Mouse (Mus musculus): ENCODE measurements at regions not wholly inside any gene's neighbourhood (a gene's known extent, or its start where the extent isn't known, plus 50 kb on each side); places are given as distances from the start of the nearest gene placed in this dataset.

DNA sequence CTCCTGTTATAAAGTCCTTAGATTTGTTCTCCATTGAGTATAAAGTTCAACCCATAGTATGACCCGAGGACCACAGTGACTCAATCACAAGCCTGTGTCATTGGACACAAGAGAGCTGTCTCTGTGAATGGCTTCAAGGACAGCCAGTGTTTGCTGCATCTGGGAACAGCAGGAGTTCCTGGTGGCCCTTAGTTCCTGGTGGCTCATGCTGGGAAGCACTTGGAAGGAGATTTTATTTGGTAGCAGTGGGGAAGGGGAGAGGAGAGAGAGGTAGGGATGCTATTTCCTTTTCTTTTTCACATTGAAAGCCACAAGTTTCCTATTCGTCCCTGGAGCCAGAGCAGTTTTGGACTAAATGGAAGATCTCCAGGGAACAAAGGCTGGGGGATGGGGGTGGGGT, 69.2 kb upstream of the Tnp1 start:
- no peaks in the 10 kb centered on the region for H3K4me1 ChIP-seq (ENCODE audit: control insufficient read depth, insufficient read depth, low read length)
- WGBS, result 44% methylated on average over 2 of the region's 2 CpGs
- H3K79me2 ChIP-seq (ENCODE audit: control insufficient read depth, insufficient read depth, low read length), result no peaks in the 10 kb centered on the region
- TF ChIP-seq CTCF (IDR thresholded peaks at IDR 0.05; ENCODE audit: low read depth, low read length), result no peak
- TF ChIP-seq POLR2A (IDR thresholded peaks at IDR 0.05; ENCODE audit: extremely low read depth, insufficient read depth, low read length), result no peak
- H3K4me3 ChIP-seq (ENCODE audit: insufficient read depth, low read depth, low read length), result no peak overlapping the region
- H3K9ac ChIP-seq (ENCODE audit: low read depth, low read length), result no peak overlapping the region
- no peak overlapping the region for H3K27ac ChIP-seq (replicated peaks; ENCODE audit: insufficient read depth, low read depth, low read length)
- no peaks in the 10 kb centered on the region for H3K36me3 ChIP-seq (ENCODE audit: control insufficient read depth, insufficient read depth, low read length)
- no peaks in the 10 kb centered on the region for H3K27me3 ChIP-seq (ENCODE audit: control insufficient read depth, insufficient read depth, low read length)
- DNase-seq (ENCODE audit: extremely low read depth, low read depth, low spot score), result no peak

DNA sequence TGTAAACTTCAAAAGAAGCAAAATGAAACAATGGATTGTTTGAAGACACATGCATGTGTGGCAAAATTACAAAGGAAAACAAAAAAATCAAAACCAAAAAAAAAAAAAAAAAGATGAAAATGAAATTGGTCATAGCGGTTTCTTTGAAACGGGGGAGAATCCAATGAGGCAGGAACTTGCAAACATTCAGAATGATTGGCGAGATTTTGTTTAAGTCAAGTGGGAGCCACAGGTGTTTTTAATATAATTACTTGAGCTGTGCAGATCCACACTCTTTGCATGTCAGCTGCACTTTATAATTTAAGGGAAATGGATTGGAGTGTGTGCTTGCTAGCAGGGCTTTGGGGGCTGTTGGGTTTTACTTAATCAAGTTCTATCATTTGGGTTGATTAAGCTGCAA, 67.7 kb upstream of the Tnp1 start:
- H3K4me3 ChIP-seq (ENCODE audit: insufficient read depth, low read depth, low read length), result no peak overlapping the region
- WGBS, result 90% methylated on average over 3 of the region's 3 CpGs
- H3K4me1 ChIP-seq (ENCODE audit: control insufficient read depth, insufficient read depth, low read length), result no peaks in the 10 kb centered on the region

DNA sequence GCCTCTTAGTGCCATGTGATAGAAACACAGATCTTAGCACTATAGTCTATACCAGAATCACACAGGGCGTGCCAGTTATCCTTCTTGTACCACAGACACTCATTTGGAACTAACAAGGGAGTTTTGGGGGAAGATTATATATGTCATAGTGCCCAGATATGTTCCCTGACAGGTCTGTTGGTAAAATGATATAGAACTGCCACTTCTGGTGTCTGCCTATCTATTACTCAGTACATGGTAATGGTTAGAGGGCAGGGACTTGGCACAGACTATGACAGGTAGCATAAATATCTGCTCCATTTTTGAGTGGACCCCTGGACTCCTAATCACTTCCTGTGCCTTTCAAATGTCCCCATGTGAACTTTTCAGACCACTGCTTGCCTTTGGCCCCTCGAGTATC, 63.8 kb upstream of the Tnp1 start:
- TF ChIP-seq CTCF (IDR thresholded peaks at IDR 0.05; ENCODE audit: low read depth, low read length) (no peak), POLR2A (IDR thresholded peaks at IDR 0.05; ENCODE audit: extremely low read depth, insufficient read depth, low read length) (no peak)
- Histone ChIP-seq H3K4me1 (ENCODE audit: control insufficient read depth, insufficient read depth, low read length) (no peaks in the 10 kb centered on the region), H3K27ac (replicated peaks; ENCODE audit: insufficient read depth, low read depth, low read length) (no peak overlapping the region), H3K4me3 (ENCODE audit: insufficient read depth, low read depth, low read length) (no peak overlapping the region), H3K36me3 (ENCODE audit: control insufficient read depth, insufficient read depth, low read length) (no peaks in the 10 kb centered on the region), H3K9ac (ENCODE audit: low read depth, low read length) (no peak overlapping the region), H3K27me3 (ENCODE audit: control insufficient read depth, insufficient read depth, low read length) (no peaks in the 10 kb centered on the region), H3K79me2 (ENCODE audit: control insufficient read depth, insufficient read depth, low read length) (no peaks in the 10 kb centered on the region)
- WGBS, result 66% methylated on average over 2 of the region's 2 CpGs
- no peak for DNase-seq (ENCODE audit: extremely low read depth, low read depth, low spot score)

More for the DNA sequence above, 67.7 kb upstream of the Tnp1 start:
- no peak overlapping the region for H3K27ac ChIP-seq (replicated peaks; ENCODE audit: insufficient read depth, low read depth, low read length)
- no peak for DNase-seq (ENCODE audit: extremely low read depth, low read depth, low spot score)
- H3K36me3 ChIP-seq (ENCODE audit: control insufficient read depth, insufficient read depth, low read length), result no peaks in the 10 kb centered on the region
- H3K27me3 ChIP-seq (ENCODE audit: control insufficient read depth, insufficient read depth, low read length), result no peaks in the 10 kb centered on the region
- no peaks in the 10 kb centered on the region for H3K79me2 ChIP-seq (ENCODE audit: control insufficient read depth, insufficient read depth, low read length)
- TF ChIP-seq POLR2A (IDR thresholded peaks at IDR 0.05; ENCODE audit: extremely low read depth, insufficient read depth, low read length), result no peak
- TF ChIP-seq CTCF (IDR thresholded peaks at IDR 0.05; ENCODE audit: low read depth, low read length), result no peak
- H3K9ac ChIP-seq (ENCODE audit: low read depth, low read length), result no peak overlapping the region

DNA sequence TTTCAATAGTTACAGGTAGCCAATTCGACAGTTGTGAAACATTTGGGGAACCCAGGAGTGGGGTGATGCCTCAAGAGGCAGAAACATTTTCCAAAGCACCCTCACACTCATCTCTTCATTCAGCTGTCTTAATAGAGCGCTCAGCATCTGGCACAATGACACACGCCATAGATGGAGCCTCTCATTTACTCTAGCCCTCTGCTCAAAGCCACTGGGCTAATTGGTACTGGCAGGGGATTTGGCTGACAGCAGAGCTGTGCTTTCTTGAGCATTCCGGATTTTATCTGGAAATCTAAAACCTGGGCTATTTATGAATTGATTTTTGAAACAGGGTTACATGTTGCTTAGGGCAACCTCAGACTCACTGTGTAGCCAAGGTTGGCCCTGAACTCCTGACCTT, 61.4 kb upstream of the Tnp1 start:
- TF ChIP-seq POLR2A (IDR thresholded peaks at IDR 0.05; ENCODE audit: extremely low read depth, insufficient read depth, low read length), result no peak
- no peak for TF ChIP-seq CTCF (IDR thresholded peaks at IDR 0.05; ENCODE audit: low read depth, low read length)
- H3K4me3 ChIP-seq (ENCODE audit: insufficient read depth, low read depth, low read length), result no peak overlapping the region
- no peaks in the 10 kb centered on the region for H3K27me3 ChIP-seq (ENCODE audit: control insufficient read depth, insufficient read depth, low read length)
- H3K27ac ChIP-seq (replicated peaks; ENCODE audit: insufficient read depth, low read depth, low read length), result no peak overlapping the region
- WGBS, result 89% methylated on average over 4 of the region's 4 CpGs
- H3K79me2 ChIP-seq (ENCODE audit: control insufficient read depth, insufficient read depth, low read length), result no peaks in the 10 kb centered on the region
- no peak overlapping the region for H3K9ac ChIP-seq (ENCODE audit: low read depth, low read length)
- DNase-seq (ENCODE audit: extremely low read depth, low read depth, low spot score), result no peak
- no peaks in the 10 kb centered on the region for H3K36me3 ChIP-seq (ENCODE audit: control insufficient read depth, insufficient read depth, low read length)
- no peaks in the 10 kb centered on the region for H3K4me1 ChIP-seq (ENCODE audit: control insufficient read depth, insufficient read depth, low read length)

DNA sequence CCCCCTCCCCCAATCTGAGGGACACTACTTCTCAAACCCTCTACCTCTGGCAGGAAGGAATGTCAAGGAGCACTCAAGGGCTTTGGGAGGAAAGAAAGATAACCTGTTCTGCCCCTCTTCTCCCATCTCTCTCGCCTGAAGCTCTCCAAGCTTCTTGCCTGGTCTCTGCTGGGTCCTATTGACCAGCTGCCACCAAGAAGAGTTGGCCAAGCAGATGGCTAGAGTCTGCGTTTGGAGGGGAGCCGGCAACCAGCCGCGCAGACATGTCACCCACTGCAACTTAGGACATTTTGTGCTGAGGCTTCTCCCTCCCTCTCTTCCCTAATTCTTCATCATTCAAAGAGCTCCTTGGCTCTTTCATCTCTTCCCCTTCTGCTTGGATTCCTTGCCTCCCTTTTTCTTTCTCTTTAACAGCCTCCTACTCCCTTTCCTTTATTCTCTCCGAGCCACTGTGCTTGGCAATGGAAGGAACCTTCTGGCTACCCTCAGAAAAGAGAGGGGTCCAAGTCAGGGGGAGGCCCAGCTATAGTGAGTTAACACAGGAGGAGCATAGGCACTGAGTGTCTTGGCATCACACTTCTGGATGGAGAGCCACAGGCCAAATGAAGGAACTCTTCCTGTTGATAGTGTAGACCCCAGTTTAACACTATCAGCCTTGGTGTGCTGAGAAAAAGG, 60.1 kb upstream of the Tnp1 start:
- Histone ChIP-seq H3K9ac (ENCODE audit: low read depth, low read length) (no peak overlapping the region), H3K27me3 (ENCODE audit: control insufficient read depth, insufficient read depth, low read length) (no peaks in the 10 kb centered on the region), H3K79me2 (ENCODE audit: control insufficient read depth, insufficient read depth, low read length) (no peaks in the 10 kb centered on the region), H3K4me3 (ENCODE audit: insufficient read depth, low read depth, low read length) (no peak overlapping the region), H3K4me1 (ENCODE audit: control insufficient read depth, insufficient read depth, low read length) (no peaks in the 10 kb centered on the region), H3K27ac (replicated peaks; ENCODE audit: insufficient read depth, low read depth, low read length) (no peak overlapping the region), H3K36me3 (ENCODE audit: control insufficient read depth, insufficient read depth, low read length) (no peaks in the 10 kb centered on the region)
- no peak for DNase-seq (ENCODE audit: extremely low read depth, low read depth, low spot score)
- TF ChIP-seq CTCF (IDR thresholded peaks at IDR 0.05; ENCODE audit: low read depth, low read length), result no peak
- WGBS, result 76% methylated on average over 6 of the region's 6 CpGs

DNA sequence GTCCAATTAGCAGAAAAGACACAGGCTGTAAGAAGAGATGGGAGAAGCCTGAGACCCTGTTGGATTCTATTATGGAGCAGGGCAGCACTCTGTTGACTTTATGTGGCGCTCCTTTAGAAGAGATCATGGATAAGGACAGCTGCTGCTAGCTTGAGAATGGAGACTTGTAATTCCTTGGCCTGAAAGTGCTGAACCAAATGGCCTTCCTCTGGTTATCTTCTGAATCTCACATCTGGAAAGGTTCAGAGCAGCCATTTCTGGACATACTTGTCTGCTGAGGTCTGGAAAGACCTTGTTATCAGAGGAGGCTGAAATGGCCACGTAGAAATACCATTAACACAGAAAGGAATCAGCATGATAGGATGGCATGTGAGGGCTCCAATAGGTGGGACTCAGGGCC, 59.5 kb upstream of the Tnp1 start:
- H3K27me3 ChIP-seq (ENCODE audit: control insufficient read depth, insufficient read depth, low read length), result no peaks in the 10 kb centered on the region
- H3K4me1 ChIP-seq (ENCODE audit: control insufficient read depth, insufficient read depth, low read length), result no peaks in the 10 kb centered on the region
- no peak overlapping the region for H3K27ac ChIP-seq (replicated peaks; ENCODE audit: insufficient read depth, low read depth, low read length)
- no peaks in the 10 kb centered on the region for H3K79me2 ChIP-seq (ENCODE audit: control insufficient read depth, insufficient read depth, low read length)
- H3K36me3 ChIP-seq (ENCODE audit: control insufficient read depth, insufficient read depth, low read length), result no peaks in the 10 kb centered on the region
- no peak for DNase-seq (ENCODE audit: extremely low read depth, low read depth, low spot score)
- H3K9ac ChIP-seq (ENCODE audit: low read depth, low read length), result no peak overlapping the region
- 78% methylated on average over 2 of the region's 2 CpGs for WGBS
- no peak for TF ChIP-seq POLR2A (IDR thresholded peaks at IDR 0.05; ENCODE audit: extremely low read depth, insufficient read depth, low read length)
- H3K4me3 ChIP-seq (ENCODE audit: insufficient read depth, low read depth, low read length), result no peak overlapping the region

Data from liver, adult 2 months (tissue).